Mouse (Mus musculus) small intestine, adult 2 months (tissue): Measurements from ENCODE around the gene Mroh8. TPM values are rescaled to one million over a fixed set of nuclear protein-coding genes. Genes with fewer than 3 reads are reported as not detected.

Source experiments
- H3K27ac ChIP-seq: fragments of 200-500 bp; 2 replicates; pipeline ENCODE4 v1.5.1; 2012; ENCODE audit warnings: low read depth, low read length, control low read depth, inconsistent platforms; ENCODE audit not compliant: insufficient read depth
- H3K27me3 ChIP-seq: fragments of 200-500 bp; 2 replicates; pipeline ENCODE4 v1.6.1; 2012; ENCODE audit warnings: mild to moderate bottlenecking, moderate library complexity, low read length, inconsistent platforms; ENCODE audit not compliant: control insufficient read depth, insufficient read depth
- H3K36me3 ChIP-seq: fragments of 200-500 bp; 2 replicates; pipeline ENCODE4 v1.6.1; 2012; ENCODE audit warnings: mild to moderate bottlenecking, low read length, control low read depth, inconsistent platforms; ENCODE audit not compliant: control insufficient read depth, insufficient read depth
- H3K4me1 ChIP-seq: fragments of 200-500 bp; 2 replicates; pipeline ENCODE4 v1.6.1; 2012; ENCODE audit warnings: low read length, inconsistent platforms, mixed read lengths; ENCODE audit not compliant: control insufficient read depth, insufficient read depth, insufficient read length
- H3K4me3 ChIP-seq: fragments of 200-500 bp; 2 replicates; pipeline ENCODE4 v1.5.1; 2012; ENCODE audit warnings: low read depth, mild to moderate bottlenecking, control low read depth, inconsistent platforms, low read length, moderate library complexity
- CTCF ChIP-seq: fragments of 200-500 bp; IDR thresholded peaks from 2 replicates; pipeline ENCODE4 v1.5.1; 2012; ENCODE audit warnings: low read depth, mild to moderate bottlenecking, control low read depth, inconsistent platforms, low read length, moderate library complexity, mixed read lengths; ENCODE audit not compliant: insufficient replicate concordance, insufficient read length; ENCODE audit errors: extremely low read depth
- POLR2A ChIP-seq: fragments of 200-500 bp; IDR thresholded peaks from 2 replicates; pipeline ENCODE4 v1.6.1; 2012; ENCODE audit warnings: low read depth, mild to moderate bottlenecking, control low read depth, inconsistent platforms, low read length, moderate library complexity
- WGBS: fragments of 180-500 bp; shearing (Covaris S2); methylation state at CpG from one replicate; pipeline ENCODE4 v1.1.7; 2018; 5-methylcytosine and 5-hydroxymethylcytosine counted together
- polyA plus RNA-seq: library from polyadenylated mRNA; depleted of rRNA; stranded (reverse); fragments of >200 nt; gene quantifications from 2 replicates; pipeline ENCODE4 v1.2.3, GENCODE M21; 2012

Gene Mroh8
- polyA plus RNA-seq, 1 experiment: 0.16 TPM

DNA sequence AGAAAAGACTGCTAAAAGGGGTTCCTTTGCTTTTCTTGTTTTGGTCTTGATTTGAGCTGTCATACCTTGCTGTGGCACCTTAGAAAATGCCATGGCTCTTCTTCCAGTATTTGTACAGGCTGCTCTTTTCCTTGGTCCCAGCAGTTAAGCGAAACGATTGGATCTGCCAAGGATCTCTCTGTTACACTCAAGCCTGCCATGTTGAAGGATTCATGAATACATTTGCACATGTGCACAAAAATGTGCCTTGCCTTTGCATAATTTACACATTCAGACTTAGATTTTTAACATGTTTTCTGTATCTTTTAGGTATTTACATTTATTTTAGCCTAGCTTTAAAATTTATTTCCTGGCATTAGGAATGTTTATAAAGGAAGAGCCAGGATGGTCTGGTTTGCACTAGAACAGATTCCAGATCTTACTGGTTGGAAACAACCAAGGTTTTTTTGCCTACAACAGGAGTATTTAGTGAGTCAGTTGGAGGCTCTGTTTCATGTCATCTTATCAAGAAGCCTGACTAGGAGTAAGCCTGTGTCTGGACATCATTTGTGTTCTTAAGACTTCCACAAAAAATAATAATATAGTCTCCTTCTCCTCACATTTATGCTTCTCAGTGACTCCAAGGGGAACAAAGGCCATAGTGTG, 29.0 kb upstream of the Mroh8 start:
- Histone ChIP-seq H3K4me3 (no peak overlapping the region), H3K27me3 (no peaks in the 10 kb centered on the region), H3K36me3 (peaks cover 74% of the 10 kb centered on the region), H3K4me1 (no peaks in the 10 kb centered on the region), H3K27ac (no peak overlapping the region)
- WGBS: 91% methylated on average over 2 of the region's 2 CpGs
- TF ChIP-seq POLR2A (no peak), CTCF (no peak)

DNA sequence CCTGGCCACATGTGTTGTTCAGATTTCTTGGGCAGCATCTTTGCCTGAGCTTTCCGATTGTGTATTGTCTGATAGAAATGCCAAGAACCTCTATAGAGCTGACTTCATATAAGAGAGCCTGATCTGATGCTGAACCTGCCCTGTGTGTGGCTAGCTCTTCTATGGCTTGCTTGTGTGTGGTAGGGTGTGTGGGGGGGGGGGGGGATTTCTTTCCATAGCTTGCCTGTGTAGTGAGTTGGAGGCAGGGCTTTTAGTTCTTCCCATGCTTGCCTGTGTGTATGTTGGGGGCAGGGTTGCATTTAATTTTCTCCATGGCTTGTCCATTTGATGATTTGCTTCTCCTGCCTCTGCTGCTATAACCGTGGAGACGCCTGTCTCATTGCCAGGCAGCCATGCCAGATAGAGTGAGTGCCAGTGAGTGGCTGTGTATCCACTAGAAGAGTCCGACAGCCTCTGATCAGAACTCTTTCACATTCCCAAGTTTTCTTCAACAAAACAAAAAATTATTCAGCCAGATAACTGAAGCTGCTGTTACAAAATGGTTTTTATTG, 28.4 kb upstream of the Mroh8 start:
- H3K27ac ChIP-seq: no peak overlapping the region
- peaks cover 74% of the 10 kb centered on the region for H3K36me3 ChIP-seq
- H3K4me3 ChIP-seq: no peak overlapping the region

DNA sequence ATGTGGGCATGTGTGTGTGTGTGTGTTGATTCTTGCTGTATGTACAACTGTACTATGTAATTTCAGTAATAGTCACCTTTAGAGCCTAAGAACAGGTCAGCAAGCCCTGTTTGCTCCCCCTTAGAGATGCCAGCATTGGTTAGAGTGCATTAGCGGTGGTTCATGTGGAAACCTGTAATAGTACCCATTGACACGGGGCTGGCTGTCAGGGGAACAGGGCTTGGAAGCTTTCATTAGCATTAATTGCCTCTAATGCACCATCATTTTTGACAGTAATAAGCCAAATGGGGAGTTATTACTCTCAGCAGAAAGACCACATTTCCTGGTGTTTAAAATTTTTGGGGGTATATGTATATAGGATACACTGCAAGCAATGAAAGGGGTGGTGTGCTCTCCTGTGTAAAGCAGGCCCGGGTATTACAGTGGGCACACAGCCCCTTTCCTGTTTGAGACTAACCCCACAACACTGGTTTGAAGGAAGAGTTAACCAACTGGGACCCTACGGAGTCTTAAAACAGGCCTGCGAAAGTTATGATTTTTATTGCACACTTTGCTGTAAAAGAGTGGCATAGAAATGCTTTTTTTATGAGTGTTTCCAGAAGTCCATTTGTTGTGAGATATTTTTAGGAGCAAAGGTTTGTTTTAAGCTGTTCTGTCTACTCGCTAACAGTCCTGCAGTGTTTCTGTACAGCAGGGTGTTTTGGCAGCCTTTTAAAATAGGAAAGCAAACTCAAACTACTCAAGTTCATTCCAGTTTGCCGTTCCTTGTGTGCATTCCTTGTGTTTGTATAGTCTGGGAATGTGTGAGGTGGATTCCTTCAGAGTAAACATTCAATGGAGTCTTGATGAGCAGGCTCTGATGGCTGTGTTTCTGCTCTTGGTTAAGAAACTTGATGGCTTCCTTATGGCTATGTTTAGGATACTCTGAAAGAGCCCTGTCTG, 27.0 kb upstream of the Mroh8 start:
- no peaks in the 10 kb centered on the region for H3K27me3 ChIP-seq
- 76% methylated on average over 7 of the region's 7 CpGs for WGBS
- H3K27ac ChIP-seq: no peak overlapping the region
- H3K4me3 ChIP-seq: no peak overlapping the region
- peaks cover 71% of the 10 kb centered on the region for H3K36me3 ChIP-seq
- TF ChIP-seq CTCF (no peak), POLR2A (no peak)
- H3K4me1 ChIP-seq: no peaks in the 10 kb centered on the region

More for the DNA sequence above, 28.4 kb upstream of the Mroh8 start:
- Histone ChIP-seq H3K27me3 (no peaks in the 10 kb centered on the region), H3K4me1 (no peaks in the 10 kb centered on the region)
- TF ChIP-seq CTCF (no peak), POLR2A (no peak)
- whole genome bisulfite sequencing: 91% methylated on average over 4 of the region's 4 CpGs

DNA sequence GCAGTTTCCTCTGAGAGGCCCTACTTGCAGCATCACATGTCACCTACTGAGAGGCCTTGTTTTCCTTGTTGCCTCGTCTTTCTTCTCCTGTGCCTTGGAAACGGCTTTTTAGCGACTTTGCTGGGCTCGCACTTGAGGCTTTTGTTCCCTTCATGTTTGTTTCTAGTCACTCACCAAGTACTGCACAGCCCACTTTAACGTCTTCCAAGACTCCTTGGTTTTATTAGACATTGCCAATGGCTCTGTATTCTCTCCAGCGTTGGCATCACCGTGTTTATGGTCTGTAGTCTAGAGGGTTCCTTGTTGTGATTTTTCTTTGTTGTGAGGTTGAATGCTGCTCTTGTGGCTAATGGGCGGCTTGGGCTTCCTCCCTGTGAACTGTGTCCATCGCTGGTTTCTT, 23.7 kb upstream of the Mroh8 start:
- TF ChIP-seq CTCF (no peak), POLR2A (no peak)
- H3K4me1 ChIP-seq: no peaks in the 10 kb centered on the region
- H3K36me3 ChIP-seq: peaks cover 74% of the 10 kb centered on the region
- H3K27ac ChIP-seq: no peak overlapping the region
- WGBS: 84% methylated on average over 9 of the region's 9 CpGs
- no peaks in the 10 kb centered on the region for H3K27me3 ChIP-seq
- no peak overlapping the region for H3K4me3 ChIP-seq

DNA sequence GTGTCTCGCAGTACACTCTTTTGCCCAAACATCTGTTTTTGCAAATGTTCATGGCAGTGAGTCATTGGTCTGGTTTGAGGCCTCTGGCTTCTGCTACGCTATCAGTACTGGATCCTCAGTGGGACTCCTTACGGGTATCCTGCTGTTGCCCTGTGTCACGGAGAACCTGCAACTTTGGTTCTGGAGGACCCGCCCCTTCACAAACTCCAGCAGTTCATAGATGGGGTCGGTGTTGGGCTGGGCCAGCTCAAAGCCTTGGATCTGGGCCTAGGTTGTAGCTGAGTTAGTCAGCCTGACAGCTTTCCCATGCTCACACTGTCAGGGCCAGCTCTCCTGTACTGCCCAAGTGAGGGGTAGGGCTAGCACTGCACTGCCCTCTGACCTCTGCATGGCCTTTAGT, 20.7 kb upstream of the Mroh8 start:
- no peak for TF ChIP-seq POLR2A
- TF ChIP-seq CTCF: no peak
- no peaks in the 10 kb centered on the region for H3K4me1 ChIP-seq
- H3K27me3 ChIP-seq: no peaks in the 10 kb centered on the region
- 83% methylated on average over 6 of the region's 6 CpGs for WGBS
- no peak overlapping the region for H3K4me3 ChIP-seq
- peaks cover 80% of the 10 kb centered on the region for H3K36me3 ChIP-seq
- H3K27ac ChIP-seq: no peak overlapping the region

DNA sequence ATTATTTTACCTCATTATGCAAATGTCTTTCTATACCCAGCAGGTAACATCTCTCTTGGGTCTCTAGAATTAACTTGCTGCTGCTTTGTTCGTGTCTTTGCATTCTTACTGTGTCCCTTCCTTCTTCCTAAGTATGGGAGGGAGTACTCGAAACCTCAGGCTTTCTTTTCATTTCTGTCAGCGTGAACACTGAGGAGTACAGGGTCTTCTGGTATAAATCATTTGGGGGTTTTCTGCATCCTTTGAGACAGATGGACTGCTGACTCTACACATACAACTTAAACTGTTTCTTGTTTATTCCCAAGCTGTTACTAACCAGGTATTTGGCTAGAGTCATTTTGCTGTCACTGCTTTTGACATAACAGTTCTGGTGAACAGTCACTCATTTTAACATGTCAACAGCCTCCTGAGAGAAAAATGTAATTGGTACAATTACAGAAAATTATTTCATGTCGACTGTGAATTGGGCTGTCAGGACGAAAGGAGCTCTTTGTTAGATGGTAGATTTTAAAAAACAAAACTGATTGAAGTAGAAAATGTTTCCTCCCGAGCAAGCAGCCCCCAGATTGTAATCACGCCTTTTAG, 16.8 kb upstream of the Mroh8 start:
- Histone ChIP-seq H3K27ac (no peak overlapping the region), H3K4me1 (no peaks in the 10 kb centered on the region), H3K36me3 (peaks cover 84% of the 10 kb centered on the region), H3K4me3 (no peak overlapping the region), H3K27me3 (no peaks in the 10 kb centered on the region)
- no peak for TF ChIP-seq POLR2A
- TF ChIP-seq CTCF: no peak
- 89% methylated on average over 7 of the region's 7 CpGs for WGBS
